In genomic region chr6:89421922-89422321, GRCm38 (mm10) we compare ENCODE assay signal across 15 mouse cellular contexts. TPM values are rescaled to one million over a fixed set of nuclear protein-coding genes. Genes with fewer than 3 reads are reported as not detected.
A peak's percentile ranks its signal among the peaks of the same experiment; 100 is the strongest.
DNase-seq lines count a peak whose midpoint lies in the region; ATAC-seq and TF ChIP-seq lines count a peak whose summit lies in the region.
"Had no signal": no experiment of that assay in that cellular context is flagged by ENCODE, and none has a peak within 500 bp of the region (broad histone marks: within the 10 kb centered on the region; RNA-seq: fewer than 3 reads in every experiment).

No protein-coding gene starts in this region.

- H3K4me3 ChIP-seq in liver, embryonic 16.5 days (ENCODE audit: low read depth, low read length), result no peak overlapping the region
- H3K4me3 ChIP-seq in liver, embryonic 11.5 days (ENCODE audit: low read depth, low read length), result no peak overlapping the region
- no peak overlapping the region for H3K4me3 ChIP-seq in C2C12 (ENCODE audit: insufficient read depth, poor library complexity, severe bottlenecking)
- H3K4me3 ChIP-seq: erythroblast, embryonic 14.5 days; limb, embryonic 13.5 days; neural tube, embryonic 13.5 days had no signal

- H3K4me1 ChIP-seq in liver, embryonic 16.5 days (ENCODE audit: control insufficient read depth, low read depth, low read length), result no peaks in the 10 kb centered on the region
- H3K4me1 ChIP-seq in liver, embryonic 11.5 days (replicated peaks; ENCODE audit: control insufficient read depth, insufficient read depth, low read length), result no peaks in the 10 kb centered on the region

- H3ac ChIP-seq in C2C12 (ENCODE audit: control insufficient read depth, insufficient read length, low read depth), result no peak overlapping the region

- no peaks in the 10 kb centered on the region for H3K36me3 ChIP-seq in liver, embryonic 16.5 days (ENCODE audit: control insufficient read depth, insufficient read depth)
- H3K36me3 ChIP-seq in liver, embryonic 11.5 days (ENCODE audit: control insufficient read depth, insufficient read depth, low read length), result no peaks in the 10 kb centered on the region
- H3K36me3 ChIP-seq in C2C12 (ENCODE audit: control insufficient read depth, insufficient read depth), result no peaks in the 10 kb centered on the region
- H3K36me3 ChIP-seq in splenic B cell, adult 2 months (ENCODE audit: control insufficient read depth, insufficient read depth, low read length, poor library complexity, severe bottlenecking), result no peaks in the 10 kb centered on the region
- H3K36me3 ChIP-seq: limb, embryonic 13.5 days; neural tube, embryonic 13.5 days had no signal

- H3K79me2 ChIP-seq in C2C12 (ENCODE audit: control insufficient read depth, insufficient read depth), result no peaks in the 10 kb centered on the region

- no peaks in the 10 kb centered on the region; the same call in 1 of the 2 replicates for H3K27me3 ChIP-seq in liver, embryonic 16.5 days (ENCODE audit: control insufficient read depth, insufficient read depth, low read depth, low read length)
- peaks cover 3% of the 10 kb centered on the region; the same call in 1 of the 2 replicates for H3K27me3 ChIP-seq in liver, embryonic 11.5 days (replicated peaks; ENCODE audit: control insufficient read depth, insufficient read depth, low read length)
- H3K27me3 ChIP-seq in C2C12 (ENCODE audit: control insufficient read depth, insufficient read depth, insufficient read length), result no peaks in the 10 kb centered on the region
- no peaks in the 10 kb centered on the region for H3K27me3 ChIP-seq in splenic B cell, adult 2 months (ENCODE audit: control insufficient read depth, insufficient read depth, low read length, poor library complexity, severe bottlenecking)
- H3K27me3 ChIP-seq: limb, embryonic 13.5 days; neural tube, embryonic 13.5 days had no signal

- ATAC-seq in liver, embryonic 16.5 days (ENCODE audit: low read depth), result 0 out of 2 replicates have a peak, but pooled peaks have one; percentile 13
- ATAC-seq in liver, embryonic 11.5 days (replicated peaks; ENCODE audit: low FRiP score), result no peak
- no peak for ATAC-seq in erythroblast, adult 5-6 weeks (replicated peaks; ENCODE audit: low FRiP score, poor library complexity, severe bottlenecking)
- ATAC-seq: midbrain, embryonic 16.5 days had no signal

- H3K9me3 ChIP-seq in liver, embryonic 16.5 days (replicated peaks; ENCODE audit: control insufficient read depth, low read length), result no peaks in the 10 kb centered on the region
- H3K9me3 ChIP-seq in liver, embryonic 11.5 days (ENCODE audit: control insufficient read depth, low read length), result no peaks in the 10 kb centered on the region
- H3K9me3 ChIP-seq: limb, embryonic 13.5 days; neural tube, embryonic 13.5 days had no signal

- DNase-seq in liver, embryonic 11.5 days (ENCODE audit: low spot score), result no peak
- peak; percentile 26 for DNase-seq in c-Kit-positive CD71-negative TER-119-negative erythroid progenitor cells, embryonic 14.5 days (ENCODE audit: low read depth)
- peak; percentile 51 for DNase-seq in splenic B cell, adult 2 months (ENCODE audit: low read depth, low spot score)
- no peak for DNase-seq in adrenal gland, postnatal 36 days
- DNase-seq: adrenal gland, postnatal 10 days; cerebellum, adult 11 months; gastrocnemius, postnatal 25 days; heart, postnatal 14 days had no signal

- WGBS in liver, embryonic 16.5 days (ENCODE audit: insufficient replicate concordance), result 28% methylated on average over 3 of the region's 3 CpGs
- 53% methylated on average over 3 of the region's 3 CpGs for WGBS in liver, embryonic 11.5 days

- no peak overlapping the region for H3K9ac ChIP-seq in liver, embryonic 16.5 days (ENCODE audit: low read depth, low read length)
- no peak overlapping the region for H3K9ac ChIP-seq in liver, embryonic 11.5 days (ENCODE audit: low read depth, low read length)
- H3K9ac ChIP-seq: limb, embryonic 13.5 days; neural tube, embryonic 13.5 days had no signal

- no peak overlapping the region for H3K27ac ChIP-seq in liver, embryonic 16.5 days (ENCODE audit: low read length)
- no peak overlapping the region for H3K27ac ChIP-seq in liver, embryonic 11.5 days (ENCODE audit: low read depth, low read length)
- H3K27ac ChIP-seq: limb, embryonic 13.5 days; neural tube, embryonic 13.5 days had no signal

- H3K79me3 ChIP-seq in C2C12 (ENCODE audit: low read depth), result no peaks in the 10 kb centered on the region

- H3K4me2 ChIP-seq in liver, embryonic 16.5 days (ENCODE audit: low read depth, low read length), result no peak overlapping the region
- no peak overlapping the region for H3K4me2 ChIP-seq in liver, embryonic 11.5 days
- H3K4me2 ChIP-seq: limb, embryonic 13.5 days; neural tube, embryonic 13.5 days had no signal

- no peak for TF ChIP-seq CTCF in C2C12 (IDR thresholded peaks at IDR 0.05; ENCODE audit: control insufficient read depth, insufficient read depth, insufficient read length)

TF ChIP-seq in C2C12, 6 proteins besides CTCF, POLR2A, EP300 and RAD21:
- no peak for TF ChIP-seq MYOG (IDR thresholded peaks at IDR 0.05; ENCODE audit: control insufficient read depth, extremely low read depth, insufficient read length)
- peak; percentile 32 for TF ChIP-seq MYOD1 (IDR thresholded peaks at IDR 0.05; ENCODE audit: control insufficient read depth, insufficient read length, low read depth)
- TF ChIP-seq USF1 (IDR thresholded peaks at IDR 0.05; ENCODE audit: low read depth), result peak; percentile 42
- TF ChIP-seq MAX (IDR thresholded peaks at IDR 0.05), result peak; percentile 71
- TF ChIP-seq CEBPB (IDR thresholded peaks at IDR 0.05; ENCODE audit: low read depth), result no peak
- no peak for TF ChIP-seq FOSL1 (IDR thresholded peaks at IDR 0.05; ENCODE audit: insufficient read depth, low read length, poor library complexity, severe bottlenecking)

RNA-seq across cellular contexts. Expression of gene Plxna1, which starts 59.5 kb away (rescaled TPM):
- 0.82 and 1.0 TPM in 2 replicates for polyA plus RNA-seq in liver, embryonic 16.5 days (2015; fragmentation: Nextera tagmentation; extraction: Ambion mirVana)
- 7.5 and 7.7 TPM in 2 replicates for polyA plus RNA-seq in liver, embryonic 11.5 days (2014; fragmentation: Nextera tagmentation; extraction: Ambion mirVana)
- 40.9 TPM for polyA plus RNA-seq in C2C12 (2012; fragmentation: generic; extraction: Trizol)
- 10 to 100 TPM; 55.0 to 98.6 TPM for total RNA-seq in adrenal gland, postnatal 36 days (2021)
- 1.3 and 1.7 TPM in 2 replicates for total RNA-seq in erythroblast, adult 5-6 weeks (2015; ENCODE audit: low replicate concordance)
- total RNA-seq in erythroblast, adult 5-6 weeks (2017; ENCODE audit: low replicate concordance), result 0.68 and 0.84 TPM in 2 replicates

Comparison
In these comparisons a context has a peak if more than half of its experiments do, and no peak if none do; other contexts are left out.
1. DNase-seq: peak in c-Kit-positive CD71-negative TER-119-negative erythroid progenitor cells, embryonic 14.5 days (single experiment) and splenic B cell, adult 2 months (single experiment); none in liver, embryonic 11.5 days (single experiment) and adrenal gland, postnatal 36 days (0 of 2).